Mouse (Mus musculus): ENCODE measurements around the gene Gm44502.
A peak's percentile ranks its signal among the peaks of the same experiment; 100 is the strongest.
"Not testable (repeated sequence)": the region's sequence is repeated elsewhere in the genome, so short reads cannot be mapped to it uniquely, and the experiment has no call there.

Gm44502 gene

DNA sequence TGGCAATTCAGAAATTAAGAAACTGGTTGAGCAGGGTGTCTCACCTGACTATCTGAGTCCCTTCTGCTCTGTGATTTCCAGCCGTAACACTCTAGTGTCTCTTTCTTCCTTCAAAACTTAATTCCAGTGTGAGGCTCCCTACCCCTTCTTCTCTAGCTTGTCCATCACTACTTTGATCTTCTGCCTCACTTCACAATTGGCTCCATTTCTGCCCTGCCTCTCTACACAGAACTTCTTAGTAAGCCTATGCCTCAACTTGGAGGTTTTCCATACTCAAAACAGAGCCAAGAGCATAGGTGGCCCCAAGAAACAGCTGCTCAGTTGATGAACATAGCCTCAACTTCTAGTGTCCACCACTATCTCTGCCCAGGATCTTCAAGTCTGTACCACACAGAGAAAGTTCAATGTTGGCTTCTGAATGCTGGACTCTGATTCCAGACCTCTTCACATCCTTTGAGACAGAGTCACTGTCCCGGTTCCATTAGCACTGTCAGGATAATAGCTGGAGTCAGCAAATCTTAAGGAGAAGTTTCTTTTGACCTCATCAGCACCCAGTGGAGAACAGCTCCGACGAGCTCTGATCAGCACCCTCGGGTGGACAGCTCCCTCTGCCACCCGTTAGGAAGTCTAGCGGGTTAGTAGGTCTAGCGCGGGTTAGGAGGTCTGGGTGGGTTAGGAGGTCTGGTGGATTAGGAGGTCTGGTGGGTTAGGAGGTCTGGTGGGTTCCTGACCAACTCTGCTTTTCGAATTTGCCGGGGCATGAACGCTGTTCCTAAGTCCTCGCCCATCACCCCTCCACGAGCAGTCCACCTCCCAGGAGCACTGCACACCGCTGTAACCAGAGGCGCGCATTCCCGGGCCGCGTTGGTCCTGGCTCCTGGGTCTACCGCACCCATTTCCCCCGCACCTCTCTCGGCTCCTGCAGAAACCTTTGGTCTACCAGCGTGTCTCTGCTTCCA, 23.7 kb upstream of the Gm44502 start:
- DNase-seq, result peak; percentile 53

DNA sequence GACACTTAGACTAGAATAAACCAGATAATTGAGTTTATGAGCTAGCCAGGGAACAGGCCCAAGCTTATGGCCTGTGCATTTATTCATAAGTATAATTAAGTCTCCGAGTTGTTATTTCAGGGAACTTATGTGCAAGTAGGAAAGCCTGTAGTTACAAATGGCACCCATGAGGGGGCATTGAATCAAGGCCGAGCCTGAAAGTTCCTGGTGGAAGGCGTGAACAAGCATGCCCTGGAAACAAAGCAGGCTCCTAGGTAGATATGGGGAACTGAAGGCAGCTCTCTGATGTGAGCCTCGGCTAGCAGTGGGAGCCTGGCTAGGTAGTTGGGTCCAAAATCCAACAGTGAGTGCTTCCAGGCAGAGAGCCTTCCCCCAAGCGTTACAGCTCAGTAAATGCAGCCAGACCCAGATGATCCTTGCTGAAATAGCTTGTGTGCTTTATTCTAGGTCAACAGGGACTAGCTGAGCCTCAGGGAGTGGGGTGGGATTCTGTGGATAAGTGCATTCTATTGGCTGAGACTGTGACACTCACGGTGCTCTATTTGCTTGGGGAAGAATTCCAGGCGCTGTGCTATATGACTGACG, 13.1 kb upstream of the Gm44502 start:
- DNase-seq, result no peak

DNA sequence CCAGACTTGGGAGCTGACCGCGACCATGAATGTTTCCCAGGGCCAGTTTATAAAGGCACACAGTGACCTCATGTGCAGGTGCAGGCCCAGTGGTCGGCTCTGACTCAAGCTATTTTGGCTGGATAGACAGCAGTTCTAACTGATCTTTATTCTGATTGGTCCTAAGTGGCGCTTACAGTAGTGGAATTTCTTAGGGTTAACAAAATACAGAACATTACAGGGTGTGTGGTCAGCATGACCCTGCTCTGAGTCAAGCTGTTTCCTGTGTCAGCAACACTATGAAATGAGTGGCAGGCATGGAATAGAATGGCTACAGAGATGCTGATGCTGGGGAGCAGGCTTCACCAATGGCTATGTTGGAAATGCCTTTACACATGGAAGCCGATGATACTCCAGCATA, 6.4 kb upstream of the Gm44502 start:
- DNase-seq, result no peak

DNA sequence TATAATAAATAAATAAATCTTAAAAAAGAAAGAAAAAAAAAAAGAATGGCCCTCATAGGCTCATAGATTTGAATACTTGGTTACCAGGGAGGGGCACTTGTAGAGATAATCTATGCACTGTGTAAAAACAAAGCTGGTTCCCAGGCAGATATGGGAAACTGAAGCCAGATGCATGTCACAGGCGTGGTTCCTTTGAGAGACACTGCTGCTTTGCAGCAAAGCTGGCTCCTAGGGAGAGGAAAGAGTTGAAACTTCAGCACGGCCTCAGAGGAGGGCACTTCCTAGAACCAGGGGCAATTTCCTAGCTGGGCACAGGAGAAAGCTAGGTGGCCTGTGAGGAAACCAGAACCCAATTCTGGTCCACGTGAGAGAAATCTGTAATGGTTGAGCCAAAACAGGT, 4.6 kb upstream of the Gm44502 start:
- DNase-seq, result no peak

DNA sequence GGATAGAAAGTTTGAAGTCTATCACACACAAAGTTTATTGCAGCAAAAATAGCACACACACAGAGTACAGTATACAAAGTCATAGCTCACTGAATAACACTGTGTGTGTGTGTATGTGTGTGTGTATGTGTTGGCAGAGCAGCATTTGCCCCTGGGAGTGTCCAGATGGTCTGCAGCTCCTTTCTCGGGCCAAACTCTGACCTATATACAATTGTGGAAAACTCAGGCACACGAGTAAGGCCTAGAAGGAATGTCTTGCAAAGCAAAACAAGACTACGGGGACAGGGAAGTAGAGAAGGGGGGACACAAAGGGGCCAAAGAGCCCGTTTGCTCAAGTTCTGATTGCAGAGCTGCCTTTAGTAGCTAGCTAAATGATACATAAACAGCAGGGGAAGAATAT, 3.5 kb upstream of the Gm44502 start:
- DNase-seq, result no peak

DNA sequence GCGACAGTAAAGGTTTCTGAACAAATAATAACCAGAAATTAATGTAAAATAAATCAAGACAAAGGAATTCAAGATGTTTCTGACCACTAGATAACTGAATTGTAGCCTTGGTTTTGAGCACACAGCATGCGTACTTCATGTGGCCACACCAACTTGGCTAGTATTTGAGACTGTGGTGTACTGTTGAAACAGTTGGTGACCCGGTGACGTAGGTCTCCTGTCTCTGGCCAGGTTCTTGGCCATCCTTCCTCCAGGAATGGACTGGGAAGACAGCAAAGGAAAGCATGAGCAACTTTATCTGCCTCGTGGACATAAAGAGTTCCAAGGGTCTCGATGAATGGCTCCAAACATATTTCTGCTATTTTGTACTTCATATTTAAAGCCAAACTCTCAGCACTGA, 2.3 kb upstream of the Gm44502 start:
- no peak for DNase-seq

DNA sequence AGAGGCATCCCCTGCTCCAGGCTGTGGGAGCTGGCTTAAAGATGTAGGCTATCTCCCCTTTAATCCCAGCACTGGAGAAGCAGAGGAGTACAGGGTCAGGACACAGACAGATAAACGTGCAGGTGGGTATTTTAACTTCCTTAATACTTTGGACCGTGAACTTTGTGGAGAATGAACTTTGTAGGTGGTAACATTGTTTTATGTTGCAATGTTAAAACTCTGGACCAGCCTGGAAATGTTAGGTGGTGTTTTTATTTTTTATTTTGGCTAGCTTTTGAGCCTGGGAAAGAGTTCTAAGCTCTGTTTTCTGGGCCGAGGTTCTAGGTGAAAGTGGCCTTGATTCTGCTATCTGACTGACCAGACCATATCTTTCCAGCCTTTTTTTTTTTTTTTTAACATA, 1.8 kb upstream of the Gm44502 start:
- no peak for DNase-seq

DNA sequence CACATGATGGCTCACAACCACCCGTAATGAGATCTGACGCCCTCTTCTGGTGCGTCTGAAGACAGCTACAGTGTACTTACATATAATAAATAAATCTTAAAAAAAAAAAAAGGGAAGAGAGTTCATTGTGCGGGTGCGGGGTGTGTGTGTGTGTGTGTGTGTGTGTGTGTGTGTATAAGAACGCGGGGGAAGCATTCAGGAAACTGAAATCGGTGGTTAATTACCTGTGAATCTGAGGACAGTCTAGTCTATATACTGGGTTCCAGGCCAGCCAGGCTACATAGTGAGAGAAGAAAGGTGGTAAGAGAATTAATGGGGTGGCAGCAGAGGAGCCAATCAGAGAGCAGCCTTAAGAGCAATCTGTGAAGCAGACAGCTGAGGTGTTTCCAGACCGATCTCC, 1.3 kb upstream of the Gm44502 start:
- DNase-seq, result not testable (repeated sequence)

DNA sequence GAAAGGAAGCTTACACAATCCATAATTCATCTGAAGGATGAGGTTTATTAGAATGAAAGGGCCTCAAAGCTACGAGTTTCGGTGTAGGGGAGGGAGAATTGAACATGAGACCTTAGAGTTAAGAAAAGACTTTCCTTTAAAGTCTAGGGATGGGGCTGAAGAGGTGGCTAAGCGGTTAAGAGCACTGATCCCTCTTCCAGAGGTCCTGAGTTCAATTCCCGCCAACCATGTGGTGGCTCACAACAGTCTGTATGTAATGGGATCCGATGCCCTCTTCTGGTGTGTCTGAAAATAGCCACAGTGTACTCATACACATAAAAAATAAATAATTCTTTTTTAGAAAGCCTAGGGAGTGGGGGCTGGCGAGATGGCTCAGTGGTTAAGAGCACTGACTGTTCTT, 845 bp upstream of the Gm44502 start:
- no peak for DNase-seq

DNA sequence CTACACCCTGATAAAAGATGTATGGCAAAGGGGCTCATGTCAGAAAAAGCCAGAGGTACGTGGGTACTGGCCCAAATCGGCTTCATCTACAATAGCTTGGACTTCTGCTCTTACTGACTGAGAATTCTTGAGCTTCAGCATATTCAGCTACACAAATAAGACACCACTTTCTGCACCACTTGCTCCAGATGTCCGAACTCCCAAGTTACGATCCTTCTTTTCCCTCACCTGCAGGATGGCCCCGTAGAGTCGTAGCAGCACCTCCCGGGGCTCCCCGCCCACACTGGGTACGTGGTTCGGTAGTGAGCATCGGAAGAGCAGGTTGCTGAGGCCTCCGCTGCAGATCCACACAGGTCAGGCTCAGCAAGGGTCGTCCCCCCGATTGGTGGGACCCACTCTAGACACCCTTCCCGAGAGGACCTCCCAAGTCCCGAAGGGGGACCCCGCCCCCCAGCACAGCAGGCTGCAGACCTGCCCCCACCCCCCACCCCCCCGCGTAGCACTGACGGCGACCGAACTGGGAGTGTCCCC, 610 bp downstream of the Gm44502 start:
- no peak for DNase-seq

DNA sequence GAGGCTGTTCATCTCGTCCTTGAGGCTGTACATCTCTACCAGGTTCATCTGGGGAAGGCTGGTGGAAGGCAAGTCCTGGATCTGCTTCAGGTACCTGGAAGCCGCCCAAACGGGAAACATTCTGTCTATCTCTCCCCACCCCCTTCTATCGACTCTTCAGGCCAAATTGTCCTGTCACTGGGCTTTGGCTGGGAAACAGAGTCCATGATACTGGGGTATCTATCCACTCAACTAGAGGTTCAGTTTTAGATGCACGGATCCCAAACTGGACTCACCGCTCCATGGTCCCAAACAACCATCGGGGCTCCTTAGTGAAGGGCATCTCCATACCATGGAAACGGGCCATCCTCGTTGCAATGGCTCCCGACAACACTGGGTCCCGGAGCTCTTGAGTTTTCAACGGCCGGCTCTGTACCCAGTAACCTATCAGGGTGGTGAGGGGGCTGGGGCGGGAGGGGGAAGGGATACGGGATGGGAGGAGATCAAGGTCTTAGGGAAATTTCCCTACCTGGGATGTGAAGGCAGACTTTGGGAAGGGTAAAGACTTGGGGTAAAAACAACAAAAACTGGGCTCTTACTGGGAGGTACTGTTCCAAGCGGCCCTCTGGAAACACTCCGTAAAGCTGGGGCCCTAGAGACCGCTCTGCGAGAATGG, 1.2 kb downstream of the Gm44502 start:
- no peak for DNase-seq

DNA sequence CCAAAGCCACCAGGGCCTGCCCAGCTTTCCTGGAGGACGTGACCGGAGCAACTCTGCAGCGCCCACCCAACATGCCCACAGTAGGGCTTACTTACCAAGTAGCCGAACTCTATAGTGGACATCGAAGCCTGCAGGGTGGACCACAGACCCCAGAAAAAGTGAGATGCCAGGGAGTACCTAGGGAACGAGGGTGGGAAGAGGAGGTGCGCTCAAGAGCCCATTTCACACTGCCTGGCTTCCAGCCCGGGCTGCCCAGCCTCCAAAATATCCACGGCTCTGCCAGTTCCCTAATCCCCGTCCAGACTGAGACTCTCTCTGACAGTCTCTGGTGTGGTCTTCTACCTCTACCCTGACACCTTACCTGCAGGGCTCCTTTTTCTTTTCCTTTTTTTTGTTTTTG, 2.8 kb downstream of the Gm44502 start:
- no peak for DNase-seq

DNA sequence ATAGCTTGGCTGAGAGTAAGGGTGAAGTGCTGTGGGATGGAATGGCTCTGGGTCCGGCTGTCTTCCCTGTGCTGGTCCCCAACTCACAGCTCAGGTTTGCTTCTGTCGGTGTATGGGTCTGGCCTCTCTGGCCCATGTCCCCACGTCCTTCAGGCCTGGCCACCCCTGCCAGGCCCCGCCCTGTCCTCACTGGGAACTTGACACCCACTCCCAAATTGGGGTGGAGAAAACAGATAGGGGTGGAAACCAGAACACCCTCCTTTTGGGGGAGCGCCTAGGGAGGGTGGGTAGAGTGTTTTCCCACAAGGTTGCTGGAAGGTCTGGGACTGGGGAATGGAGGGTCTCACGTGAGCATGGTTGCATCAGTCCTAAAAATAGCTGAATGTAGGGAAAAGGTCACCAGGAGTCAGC, 3.8 kb downstream of the Gm44502 start, which contains the start of gene Cpt1b:
TSS of gene Cpt1b (minus strand) at position 153 of the 411 bp plus-strand sequence.
- no peak for DNase-seq

DNA sequence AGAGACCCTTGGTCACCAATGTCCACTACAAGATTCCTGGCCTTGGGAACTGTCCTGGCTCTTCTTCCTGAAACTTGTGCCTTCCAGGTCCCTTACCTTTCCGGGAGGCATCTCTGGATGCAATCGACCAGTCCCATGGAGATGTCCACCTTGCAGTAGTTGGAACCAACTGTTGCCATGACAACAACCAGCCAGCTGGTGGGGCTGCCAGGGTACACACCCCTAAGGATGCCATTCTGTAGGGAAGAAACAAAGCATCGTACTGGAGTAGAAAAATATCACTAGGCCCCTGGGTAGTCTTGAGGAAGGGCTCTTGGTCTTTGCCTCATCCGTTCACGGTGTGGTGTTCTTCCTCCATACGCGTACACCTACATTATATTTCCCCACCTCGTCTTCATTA, 4.9 kb downstream of the Gm44502 start:
- DNase-seq, result no peak

DNA sequence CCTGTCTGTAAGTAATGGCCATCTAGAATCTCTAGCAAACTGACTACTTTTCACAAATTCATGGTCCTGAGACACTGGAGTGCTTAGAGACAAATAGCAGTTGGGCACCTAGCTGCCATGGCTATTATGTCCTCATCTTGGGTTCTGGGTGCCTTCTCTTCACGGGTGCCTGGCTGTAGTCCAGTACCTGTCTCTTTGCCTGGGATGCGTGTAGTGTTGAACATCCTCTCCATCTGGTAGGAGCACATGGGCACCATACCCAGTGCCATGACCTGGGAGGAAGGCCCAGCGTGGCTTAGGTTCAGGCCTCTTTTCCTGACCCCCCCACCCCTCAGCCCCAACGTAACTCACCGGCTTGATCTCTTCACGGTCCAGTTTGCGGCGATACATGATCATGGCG, 7.6 kb downstream of the Gm44502 start:
- DNase-seq, result no peak

DNA sequence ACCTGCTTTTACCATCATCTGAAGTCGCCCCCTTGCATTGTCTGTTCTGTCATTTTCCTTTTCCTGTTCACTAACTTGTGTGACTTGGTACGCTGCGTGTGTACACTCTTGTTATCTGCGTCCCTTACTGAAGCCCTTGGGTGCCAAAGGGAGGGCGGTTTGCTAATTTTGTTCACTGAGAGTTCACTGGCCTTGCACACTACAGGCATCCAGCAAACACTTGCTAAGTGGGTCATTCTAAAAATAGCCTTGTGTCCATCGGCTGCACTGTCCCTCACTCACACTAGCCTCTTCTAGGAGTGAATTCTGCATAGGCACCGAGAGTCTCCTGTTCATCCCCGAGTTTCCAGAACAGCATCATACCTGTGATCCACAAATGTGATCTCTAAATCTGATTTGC, 14.2 kb downstream of the Gm44502 start:
- no peak for DNase-seq

DNA sequence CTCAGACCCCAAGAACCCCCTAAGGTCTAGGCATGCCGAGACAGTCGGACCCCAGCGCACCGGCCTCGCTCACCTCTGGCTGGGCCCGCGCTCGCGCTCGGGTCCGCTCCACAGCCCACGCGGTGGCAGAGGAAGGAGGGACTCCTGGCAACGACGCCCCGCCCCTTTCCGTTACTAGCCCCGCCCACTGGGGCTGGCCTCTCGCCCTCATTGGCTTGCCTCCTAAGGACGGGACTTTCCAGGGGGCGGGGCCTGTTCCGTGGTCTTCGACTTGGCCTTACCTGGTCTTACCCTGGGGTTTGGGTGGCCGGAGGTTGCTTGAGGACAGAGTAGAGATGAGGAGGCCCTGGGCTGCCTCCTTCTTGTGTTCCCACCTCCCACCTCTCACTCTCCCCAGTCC, 19.4 kb downstream of the Gm44502 start, which contains the start of gene Syce3:
TSS of gene Syce3 (minus strand) at position 386 of the 400 bp plus-strand sequence.
- DNase-seq, result no peak

DNA sequence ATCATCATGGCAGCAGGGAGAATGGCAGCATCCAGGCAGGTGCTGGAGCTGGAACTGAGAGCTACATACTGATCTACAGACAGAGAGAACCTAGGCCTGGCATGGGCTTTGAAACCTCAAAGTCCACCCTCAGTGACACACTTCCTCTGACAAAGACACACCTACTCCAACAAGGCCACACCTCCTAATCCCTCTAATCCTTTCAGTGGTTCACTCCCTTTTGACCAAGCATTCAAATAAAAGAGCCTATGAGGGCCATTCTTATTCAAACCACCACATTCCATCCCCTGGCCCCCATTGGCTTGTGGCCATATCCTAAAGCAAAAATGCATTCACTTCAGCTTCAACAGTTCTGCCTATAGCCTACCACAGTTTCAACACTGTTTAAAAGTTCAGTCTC, 22.8 kb downstream of the Gm44502 start:
- no peak for DNase-seq

DNA sequence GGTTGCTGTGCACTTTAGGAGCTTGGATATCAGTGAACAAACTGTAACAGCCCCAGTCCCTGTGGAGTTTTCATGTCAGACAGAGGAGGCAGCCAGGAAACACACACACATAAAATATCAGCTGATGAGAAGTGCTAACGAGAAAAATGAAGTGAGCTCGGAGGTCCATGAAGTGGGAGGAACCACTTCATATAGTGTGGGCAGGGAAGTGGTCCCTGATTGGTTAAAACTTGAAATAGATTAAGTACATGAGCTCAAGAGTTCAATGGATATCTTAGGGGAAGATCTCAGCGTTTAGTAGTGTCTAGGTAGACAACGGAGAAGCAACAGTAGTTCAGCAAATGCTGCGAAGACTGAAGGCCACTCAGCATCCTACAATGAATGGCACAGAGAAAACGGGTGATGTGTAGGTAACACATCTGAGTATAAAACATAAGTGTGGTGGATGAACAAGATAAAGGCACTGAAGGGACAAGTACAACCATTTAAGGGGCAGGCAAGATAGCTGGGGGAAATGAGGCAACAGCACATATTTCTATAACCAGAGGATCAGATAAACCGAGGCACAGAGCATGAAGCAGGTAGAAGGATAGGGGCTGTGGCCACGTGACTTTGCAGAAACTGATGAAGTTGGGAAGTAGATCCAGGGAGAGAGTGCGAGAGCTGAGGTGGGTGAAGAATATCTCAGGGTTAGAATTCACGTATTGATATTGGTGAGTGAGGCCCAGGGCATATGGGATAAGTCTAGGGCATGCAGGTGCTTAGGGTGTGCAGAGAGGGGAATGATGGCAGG, 24.5 kb downstream of the Gm44502 start:
- no peak for DNase-seq

DNA sequence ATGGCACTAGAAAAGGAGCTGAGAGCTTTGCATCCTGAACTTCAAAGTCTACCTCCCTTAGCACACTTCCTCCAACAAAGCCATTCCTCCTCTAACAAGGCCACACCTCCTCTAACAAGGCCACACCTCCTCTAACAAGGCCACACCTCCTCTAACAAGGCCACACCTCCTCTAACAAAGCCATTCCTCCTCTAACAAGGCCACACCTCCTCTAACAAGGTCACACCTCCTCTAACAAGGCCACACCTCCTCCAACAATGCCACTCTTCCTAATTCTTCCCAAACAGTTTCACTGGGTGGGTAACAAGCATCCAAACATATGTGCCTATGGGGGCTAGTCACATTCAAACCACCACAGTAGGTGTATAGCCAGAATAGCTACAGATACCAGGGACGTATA, 27.0 kb downstream of the Gm44502 start:
- DNase-seq, result no peak

DNA sequence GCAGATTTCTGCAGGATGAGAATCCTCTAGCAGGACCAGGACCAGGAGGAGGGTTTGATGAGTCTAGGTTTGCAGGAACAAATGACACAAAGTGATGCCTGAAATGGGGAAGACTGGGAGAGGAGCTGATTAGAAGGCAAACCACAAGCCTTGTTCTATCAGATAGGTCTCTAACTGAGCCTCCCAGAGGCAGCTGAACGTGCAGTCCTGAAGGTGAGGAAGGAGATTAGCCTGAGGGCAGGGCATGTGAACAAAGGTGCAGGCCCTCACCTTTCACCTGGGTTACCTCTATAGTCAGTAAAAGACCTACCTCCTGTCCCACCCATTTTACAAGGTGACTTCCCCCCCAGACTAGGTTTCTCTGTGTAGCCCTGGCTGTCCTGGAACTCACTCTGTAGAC, 29.8 kb downstream of the Gm44502 start:
- no peak for DNase-seq

DNA sequence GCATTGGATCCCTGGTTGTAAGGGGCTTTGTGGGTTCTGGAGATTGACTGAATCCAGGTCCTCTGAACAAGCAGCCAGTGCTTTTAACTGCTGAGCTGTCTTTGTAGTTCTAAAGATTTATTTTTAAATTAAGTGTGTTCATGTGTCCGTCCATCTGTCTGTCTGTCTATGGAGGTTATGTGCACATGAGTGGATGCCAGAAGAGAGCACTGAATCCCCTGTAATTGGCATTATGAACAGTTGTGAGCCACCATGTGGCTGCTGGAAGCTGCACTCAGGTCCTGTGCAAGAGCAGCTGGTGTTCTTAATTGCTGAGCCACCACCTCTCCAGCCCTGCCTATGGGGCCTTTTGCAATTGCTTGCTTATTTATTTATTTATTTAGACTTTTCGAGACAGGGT, 31.4 kb downstream of the Gm44502 start:
- DNase-seq, result no peak

DNA sequence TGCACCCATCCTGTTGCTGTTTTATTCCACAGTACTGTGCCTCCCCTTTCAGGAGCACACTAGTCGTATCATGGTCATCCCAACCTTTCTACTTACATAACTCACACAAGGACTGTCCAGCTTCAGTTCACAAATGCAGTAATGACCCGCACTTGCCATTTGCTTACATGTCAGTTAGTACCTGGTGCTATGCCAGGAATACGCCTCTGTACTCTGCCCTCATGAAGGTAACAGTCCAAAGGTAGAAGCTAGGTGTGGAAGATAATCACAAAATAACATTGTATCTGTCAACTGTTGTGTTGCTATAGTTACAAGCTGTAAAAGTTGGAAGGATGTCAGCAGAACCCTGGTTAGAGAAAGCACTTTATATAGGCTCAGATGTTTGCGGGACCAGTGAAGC, 32.6 kb downstream of the Gm44502 start:
- DNase-seq, result no peak

All from thymus, postnatal 25 days (tissue).